Mouse (Mus musculus) telencephalon, adult 2 months (tissue): Measurements from ENCODE around the gene Slc22a4.
"Not testable (repeated sequence)": the region's sequence is repeated elsewhere in the genome, so short reads cannot be mapped to it uniquely, and the experiment has no call there.

ENCODE experiments used
- DNase-seq: peaks from one replicate; pipeline ENCODE4 v3.0.0-alpha.2; 2011; ENCODE audit warnings: low read depth, low spot score

Slc22a4 gene

GRCm38 (mm10) chr11:54058056-54058617, 30.2 kb upstream of the Slc22a4 start:
- DNase-seq, result no peak

- DNase-seq, result no peak
These were observed 29.5 kb upstream of the Slc22a4 start for GRCm38 (mm10) chr11:54057428-54057827.

- DNase-seq, result no peak
These were observed 28.2 kb upstream of the Slc22a4 start for GRCm38 (mm10) chr11:54056132-54056531.

- peak; percentile 53 for DNase-seq
These were observed 26.4 kb upstream of the Slc22a4 start for GRCm38 (mm10) chr11:54054257-54054656.

- DNase-seq, result no peak
These were observed 25.2 kb upstream of the Slc22a4 start for GRCm38 (mm10) chr11:54053090-54053489.

GRCm38 (mm10) chr11:54052128-54052527, 24.2 kb upstream of the Slc22a4 start:
- no peak for DNase-seq

GRCm38 (mm10) chr11:54051161-54051560, 23.3 kb upstream of the Slc22a4 start:
- no peak for DNase-seq

GRCm38 (mm10) chr11:54050205-54050604, 22.3 kb upstream of the Slc22a4 start:
- peak; percentile 79 for DNase-seq

- no peak for DNase-seq
These were observed 12.8 kb upstream of the Slc22a4 start for GRCm38 (mm10) chr11:54040676-54041075.

- DNase-seq, result not testable (repeated sequence)
These were observed 5.0 kb upstream of the Slc22a4 start for GRCm38 (mm10) chr11:54032872-54033271.

GRCm38 (mm10) chr11:54028997-54029396, 1.1 kb upstream of the Slc22a4 start:
- DNase-seq, result no peak

GRCm38 (mm10) chr11:54027131-54028043, 503 bp downstream of the Slc22a4 start:
- no peak for DNase-seq

GRCm38 (mm10) chr11:54026491-54027041, 1.3 kb downstream of the Slc22a4 start:
- DNase-seq, result no peak

GRCm38 (mm10) chr11:54021396-54022093, 6.3 kb downstream of the Slc22a4 start:
- no peak for DNase-seq

- no peak for DNase-seq
These were observed 8.8 kb downstream of the Slc22a4 start for GRCm38 (mm10) chr11:54018893-54019732.

- no peak for DNase-seq
These were observed 10.3 kb downstream of the Slc22a4 start for GRCm38 (mm10) chr11:54017596-54017995.

- no peak for DNase-seq
These were observed 11.8 kb downstream of the Slc22a4 start for GRCm38 (mm10) chr11:54016051-54016450.

- DNase-seq, result no peak
These were observed 14.9 kb downstream of the Slc22a4 start for GRCm38 (mm10) chr11:54012961-54013360.

GRCm38 (mm10) chr11:54011255-54011654, 16.6 kb downstream of the Slc22a4 start:
- no peak for DNase-seq

- no peak for DNase-seq
These were observed 19.4 kb downstream of the Slc22a4 start for GRCm38 (mm10) chr11:54008416-54008920.

GRCm38 (mm10) chr11:54007717-54008116, 20.2 kb downstream of the Slc22a4 start:
- DNase-seq, result no peak
